Mouse (Mus musculus) lung, embryonic 15.5 days (tissue): ENCODE measurements around the gene Fam184a. TPM values are rescaled to one million over a fixed set of nuclear protein-coding genes. Genes with fewer than 3 reads are reported as not detected.

ENCODE experiments used
- ATAC-seq: fragments of 200-750 bp; cut with Nextera tagmentation; 2 replicates; pipeline ENCODE4 v1.8.0; 2017; ENCODE audit warnings: moderate number of reproducible peaks, borderline replicate concordance; ENCODE audit not compliant: low FRiP score, low TSS enrichment; ENCODE audit errors: extremely low read depth
- H3K27ac ChIP-seq: fragments of 300-500 bp; sonication (generic); 2 replicates; pipeline ENCODE4 v1.5.1; 2015; ENCODE audit warnings: moderate library complexity, mild to moderate bottlenecking, inconsistent platforms
- H3K27me3 ChIP-seq: fragments of 300-500 bp; sonication (generic); 2 replicates; pipeline ENCODE4 v1.6.1; 2015; ENCODE audit warnings: inconsistent platforms
- H3K36me3 ChIP-seq: fragments of 300-500 bp; sonication (generic); 2 replicates; pipeline ENCODE4 v1.6.1; 2015; ENCODE audit warnings: inconsistent platforms
- H3K4me1 ChIP-seq: fragments of 300-500 bp; sonication (generic); 2 replicates; pipeline ENCODE4 v1.6.1; 2015; ENCODE audit warnings: inconsistent platforms
- H3K4me2 ChIP-seq: fragments of 300-500 bp; sonication (generic); 2 replicates; pipeline ENCODE4 v1.6.1; 2015; ENCODE audit warnings: inconsistent platforms, mild to moderate bottlenecking, moderate library complexity
- H3K4me3 ChIP-seq: fragments of 300-500 bp; sonication (generic); 2 replicates; pipeline ENCODE4 v1.5.1; 2015; ENCODE audit warnings: mild to moderate bottlenecking, inconsistent platforms
- H3K9ac ChIP-seq: fragments of 300-500 bp; sonication (generic); 2 replicates; pipeline ENCODE4 v1.6.1; 2015; ENCODE audit warnings: inconsistent platforms
- H3K9me3 ChIP-seq: fragments of 300-500 bp; sonication (generic); 2 replicates; pipeline ENCODE4 v1.6.1; 2016; ENCODE audit warnings: inconsistent platforms
- WGBS: fragments of 180-500 bp; shearing (Covaris S2); methylation state at CpG from one replicate; pipeline ENCODE4 v1.1.7; 2015; 5-methylcytosine and 5-hydroxymethylcytosine counted together
- polyA plus RNA-seq: library from polyadenylated mRNA; unstranded; fragments of >200 nt; fragmentation: Nextera tagmentation; extraction: Ambion mirVana; gene quantifications from 2 replicates; pipeline ENCODE4 v1.2.1, GENCODE M21; 2015

Fam184a gene
- polyA plus RNA-seq, result 3.8 and 5.2 TPM in 2 replicates

- H3K27me3 ChIP-seq, result peaks cover 7% of the 10 kb centered on the region; the same call in 1 of the 2 replicates
- H3K4me1 ChIP-seq, result 0 out of 2 replicates have a peak, but pooled peaks cover 4% of the 10 kb centered on the region
- H3K36me3 ChIP-seq, result no peaks in the 10 kb centered on the region
- peak within 1 kb of the TSS; percentile 53 for H3K9ac ChIP-seq
- peak; percentile 81 for ATAC-seq
- H3K4me2 ChIP-seq, result peak within 1 kb of the TSS; percentile 96
- H3K4me3 ChIP-seq, result peak within 1 kb of the TSS; percentile 73
- H3K9me3 ChIP-seq, result no peaks in the 10 kb centered on the region
- 4% methylated on average over 50 of the region's 71 CpGs for whole genome bisulfite sequencing
- H3K27ac ChIP-seq, result no peak within 1 kb of the TSS
These were observed at the start of gene Fam184a for GRCm38 (mm10) chr10:53750955-53751652. Gene Fam184a (minus strand): TSS chr10:53751123.

- Histone ChIP-seq H3K4me2 (no peak overlapping the region), H3K4me3 (no peak overlapping the region), H3K27me3 (no peaks in the 10 kb centered on the region), H3K9ac (no peak overlapping the region), H3K36me3 (no peaks in the 10 kb centered on the region), H3K27ac (no peak overlapping the region), H3K9me3 (no peaks in the 10 kb centered on the region), H3K4me1 (no peaks in the 10 kb centered on the region)
- no peak for ATAC-seq
- WGBS, result 85% methylated on average over 1 of the region's 1 CpGs
These were observed 45.3 kb upstream of the Fam184a start for GRCm38 (mm10) chr10:53796258-53796581.

GRCm38 (mm10) chr10:53795567-53796257, 44.8 kb upstream of the Fam184a start:
- Histone ChIP-seq H3K27me3 (no peaks in the 10 kb centered on the region), H3K27ac (no peak overlapping the region), H3K36me3 (no peaks in the 10 kb centered on the region), H3K4me3 (no peak overlapping the region), H3K4me1 (no peaks in the 10 kb centered on the region), H3K4me2 (no peak overlapping the region), H3K9ac (no peak overlapping the region), H3K9me3 (no peaks in the 10 kb centered on the region)
- 0% methylated on average over 2 of the region's 2 CpGs for WGBS
- ATAC-seq, result no peak

- H3K4me3 ChIP-seq, result no peak overlapping the region
- no peaks in the 10 kb centered on the region for H3K27me3 ChIP-seq
- H3K9me3 ChIP-seq, result no peaks in the 10 kb centered on the region
- no peak overlapping the region for H3K27ac ChIP-seq
- H3K36me3 ChIP-seq, result no peaks in the 10 kb centered on the region
- H3K4me1 ChIP-seq, result no peaks in the 10 kb centered on the region
- WGBS, result 79% methylated on average over 2 of the region's 2 CpGs
- ATAC-seq, result no peak
- no peak overlapping the region for H3K4me2 ChIP-seq
- no peak overlapping the region for H3K9ac ChIP-seq
These were observed 40.4 kb upstream of the Fam184a start for GRCm38 (mm10) chr10:53791281-53791680.

GRCm38 (mm10) chr10:53776591-53776990, 25.7 kb upstream of the Fam184a start:
- Histone ChIP-seq H3K27ac (no peak overlapping the region), H3K4me3 (no peak overlapping the region), H3K4me1 (no peaks in the 10 kb centered on the region), H3K27me3 (no peaks in the 10 kb centered on the region), H3K9me3 (no peaks in the 10 kb centered on the region), H3K36me3 (no peaks in the 10 kb centered on the region), H3K9ac (no peak overlapping the region), H3K4me2 (no peak overlapping the region)
- 85% methylated on average over 2 of the region's 2 CpGs for WGBS
- ATAC-seq, result no peak

GRCm38 (mm10) chr10:53772708-53773107, 21.8 kb upstream of the Fam184a start:
- Histone ChIP-seq H3K4me3 (no peak overlapping the region), H3K36me3 (no peaks in the 10 kb centered on the region), H3K4me1 (no peaks in the 10 kb centered on the region), H3K27ac (no peak overlapping the region), H3K27me3 (no peaks in the 10 kb centered on the region), H3K4me2 (no peak overlapping the region), H3K9ac (no peak overlapping the region), H3K9me3 (no peaks in the 10 kb centered on the region)
- ATAC-seq, result no peak
- 67% methylated on average over 4 of the region's 4 CpGs for WGBS

GRCm38 (mm10) chr10:53771480-53771879, 20.6 kb upstream of the Fam184a start:
- Histone ChIP-seq H3K9me3 (no peaks in the 10 kb centered on the region), H3K4me1 (no peaks in the 10 kb centered on the region), H3K36me3 (no peaks in the 10 kb centered on the region), H3K27me3 (no peaks in the 10 kb centered on the region), H3K4me3 (no peak overlapping the region), H3K4me2 (no peak overlapping the region), H3K9ac (no peak overlapping the region), H3K27ac (no peak overlapping the region)
- ATAC-seq, result no peak
- 56% methylated on average over 2 of the region's 2 CpGs for WGBS

- no peak overlapping the region for H3K9ac ChIP-seq
- H3K36me3 ChIP-seq, result no peaks in the 10 kb centered on the region
- no peak overlapping the region for H3K27ac ChIP-seq
- no peaks in the 10 kb centered on the region for H3K4me1 ChIP-seq
- no peak overlapping the region for H3K4me2 ChIP-seq
- no peaks in the 10 kb centered on the region for H3K9me3 ChIP-seq
- H3K27me3 ChIP-seq, result no peaks in the 10 kb centered on the region
- no peak for ATAC-seq
- no peak overlapping the region for H3K4me3 ChIP-seq
- WGBS, result 57% methylated on average over 3 of the region's 3 CpGs
These were observed 17.8 kb upstream of the Fam184a start for GRCm38 (mm10) chr10:53768745-53769144.

- ATAC-seq, result no peak
- H3K4me3 ChIP-seq, result no peak overlapping the region
- H3K36me3 ChIP-seq, result no peaks in the 10 kb centered on the region
- no peaks in the 10 kb centered on the region for H3K27me3 ChIP-seq
- 63% methylated on average over 4 of the region's 4 CpGs for WGBS
- no peaks in the 10 kb centered on the region for H3K4me1 ChIP-seq
- H3K27ac ChIP-seq, result no peak overlapping the region
- H3K9me3 ChIP-seq, result no peaks in the 10 kb centered on the region
- H3K9ac ChIP-seq, result no peak overlapping the region
- H3K4me2 ChIP-seq, result no peak overlapping the region
These were observed 14.5 kb upstream of the Fam184a start for GRCm38 (mm10) chr10:53765471-53765870.

GRCm38 (mm10) chr10:53752723-53753122, 1.8 kb upstream of the Fam184a start:
- Histone ChIP-seq H3K4me3 (no peak overlapping the region), H3K4me1 (0 out of 2 replicates have a peak, but pooled peaks cover 4% of the 10 kb centered on the region), H3K27me3 (peaks cover 7% of the 10 kb centered on the region; the same call in 1 of the 2 replicates), H3K36me3 (no peaks in the 10 kb centered on the region), H3K4me2 (no peak overlapping the region), H3K27ac (no peak overlapping the region), H3K9ac (no peak overlapping the region), H3K9me3 (no peaks in the 10 kb centered on the region)
- 55% methylated on average over 1 of the region's 1 CpGs for WGBS
- no peak for ATAC-seq

- 5% methylated on average over 39 of the region's 39 CpGs for WGBS
- no peaks in the 10 kb centered on the region for H3K36me3 ChIP-seq
- H3K4me2 ChIP-seq, result peak overlapping the region; percentile 96
- H3K27ac ChIP-seq, result no peak overlapping the region
- peak overlapping the region; percentile 73 for H3K4me3 ChIP-seq
- H3K9me3 ChIP-seq, result no peaks in the 10 kb centered on the region
- H3K4me1 ChIP-seq, result 0 out of 2 replicates have a peak, but pooled peaks cover 4% of the 10 kb centered on the region
- H3K27me3 ChIP-seq, result peaks cover 7% of the 10 kb centered on the region; the same call in 1 of the 2 replicates
- peak overlapping the region; percentile 53 for H3K9ac ChIP-seq
- peak; percentile 36 for ATAC-seq
These were observed 508 bp downstream of the Fam184a start for GRCm38 (mm10) chr10:53750275-53750954.

GRCm38 (mm10) chr10:53746039-53746438, 4.9 kb downstream of the Fam184a start:
- Histone ChIP-seq H3K36me3 (no peaks in the 10 kb centered on the region), H3K4me2 (no peak overlapping the region), H3K4me3 (no peak overlapping the region), H3K27ac (no peak overlapping the region), H3K4me1 (no peaks in the 10 kb centered on the region), H3K9me3 (no peaks in the 10 kb centered on the region), H3K27me3 (peaks cover 7% of the 10 kb centered on the region; the same call in 1 of the 2 replicates), H3K9ac (no peak overlapping the region)
- peak; percentile 16; the same call in 1 of the 2 replicates for ATAC-seq
- 82% methylated on average over 6 of the region's 6 CpGs for WGBS
